Mouse (Mus musculus): Measurements from ENCODE around the gene Dusp27. TPM values are rescaled to one million over a fixed set of nuclear protein-coding genes. Genes with fewer than 3 reads are reported as not detected.

The Dusp27 gene
- polyA plus RNA-seq, 1 experiment from 2014 or later, result 3.7 TPM

GRCm38 (mm10) chr1:166137244-166137938 lies 9.7 kb upstream of the Dusp27 start:
- H3K4me3 ChIP-seq (ENCODE audit: low read length), result no peak overlapping the region
- H3K9ac ChIP-seq (ENCODE audit: low read length), result no peak overlapping the region
- H3K27ac ChIP-seq (ENCODE audit: low read length), result no peak overlapping the region
- no peaks in the 10 kb centered on the region for H3K27me3 ChIP-seq (ENCODE audit: control insufficient read depth, insufficient read depth, low read depth, low read length)
- H3K9me3 ChIP-seq (ENCODE audit: control insufficient read depth, low read length), result no peaks in the 10 kb centered on the region
- H3K4me1 ChIP-seq (replicated peaks; ENCODE audit: control insufficient read depth, insufficient read depth, low read length), result no peaks in the 10 kb centered on the region
- no peak overlapping the region for H3K4me2 ChIP-seq (ENCODE audit: low read depth, low read length)
- ATAC-seq (ENCODE audit: low read depth), result no peak
- WGBS, result 43% methylated on average over 7 of the region's 7 CpGs
- H3K36me3 ChIP-seq (ENCODE audit: control insufficient read depth, insufficient read depth, low read length), result no peaks in the 10 kb centered on the region

GRCm38 (mm10) chr1:166135091-166135740 lies 7.5 kb upstream of the Dusp27 start:
- no peak overlapping the region for H3K4me2 ChIP-seq (ENCODE audit: low read depth, low read length)
- H3K9ac ChIP-seq (ENCODE audit: low read length), result no peak overlapping the region
- H3K9me3 ChIP-seq (ENCODE audit: control insufficient read depth, low read length), result no peaks in the 10 kb centered on the region
- H3K4me3 ChIP-seq (ENCODE audit: low read length), result no peak overlapping the region
- H3K4me1 ChIP-seq (replicated peaks; ENCODE audit: control insufficient read depth, insufficient read depth, low read length), result peaks cover 2% of the 10 kb centered on the region; the same call in 1 of the 2 replicates
- no peak for ATAC-seq (ENCODE audit: low read depth)
- 49% methylated on average over 5 of the region's 5 CpGs for WGBS
- no peak overlapping the region for H3K27ac ChIP-seq (ENCODE audit: low read length)
- no peaks in the 10 kb centered on the region for H3K27me3 ChIP-seq (ENCODE audit: control insufficient read depth, insufficient read depth, low read depth, low read length)
- H3K36me3 ChIP-seq (ENCODE audit: control insufficient read depth, insufficient read depth, low read length), result no peaks in the 10 kb centered on the region

- H3K27ac ChIP-seq (ENCODE audit: low read length), result no peak overlapping the region
- WGBS, result 32% methylated on average over 4 of the region's 4 CpGs
- H3K27me3 ChIP-seq (ENCODE audit: control insufficient read depth, insufficient read depth, low read depth, low read length), result no peaks in the 10 kb centered on the region
- H3K9me3 ChIP-seq (ENCODE audit: control insufficient read depth, low read length), result no peaks in the 10 kb centered on the region
- H3K4me1 ChIP-seq (replicated peaks; ENCODE audit: control insufficient read depth, insufficient read depth, low read length), result peaks cover 6% of the 10 kb centered on the region; the same call in 1 of the 2 replicates
- no peak overlapping the region for H3K4me2 ChIP-seq (ENCODE audit: low read depth, low read length)
- H3K9ac ChIP-seq (ENCODE audit: low read length), result no peak overlapping the region
- H3K36me3 ChIP-seq (ENCODE audit: control insufficient read depth, insufficient read depth, low read length), result no peaks in the 10 kb centered on the region
- no peak for ATAC-seq (ENCODE audit: low read depth)
- no peak overlapping the region for H3K4me3 ChIP-seq (ENCODE audit: low read length)
Measured at GRCm38 (mm10) chr1:166132367-166132766, 4.6 kb upstream of the Dusp27 start.

GRCm38 (mm10) chr1:166130224-166130860 lies 2.6 kb upstream of the Dusp27 start, which contains the start of gene Gpa33:
Gpa33 (plus strand) TSS chr1:166130238.
- Histone ChIP-seq H3K9me3 (ENCODE audit: control insufficient read depth, low read length) (no peaks in the 10 kb centered on the region), H3K27ac (ENCODE audit: low read length) (no peak within 1 kb of the TSS), H3K4me1 (replicated peaks; ENCODE audit: control insufficient read depth, insufficient read depth, low read length) (peaks cover 14% of the 10 kb centered on the region), H3K36me3 (ENCODE audit: control insufficient read depth, insufficient read depth, low read length) (no peaks in the 10 kb centered on the region), H3K4me2 (ENCODE audit: low read depth, low read length) (no peak within 1 kb of the TSS), H3K9ac (ENCODE audit: low read length) (no peak within 1 kb of the TSS), H3K27me3 (ENCODE audit: control insufficient read depth, insufficient read depth, low read depth, low read length) (no peaks in the 10 kb centered on the region), H3K4me3 (ENCODE audit: low read length) (no peak within 1 kb of the TSS)
- ATAC-seq (ENCODE audit: low read depth), result no peak
- 77% methylated on average over 5 of the region's 5 CpGs for WGBS

- Histone ChIP-seq H3K36me3 (ENCODE audit: control insufficient read depth, insufficient read depth, low read length) (no peaks in the 10 kb centered on the region), H3K9ac (ENCODE audit: low read length) (no peak overlapping the region), H3K4me1 (replicated peaks; ENCODE audit: control insufficient read depth, insufficient read depth, low read length) (peaks cover 14% of the 10 kb centered on the region), H3K4me3 (ENCODE audit: low read length) (no peak overlapping the region), H3K4me2 (ENCODE audit: low read depth, low read length) (no peak overlapping the region), H3K27ac (ENCODE audit: low read length) (no peak overlapping the region), H3K9me3 (ENCODE audit: control insufficient read depth, low read length) (no peaks in the 10 kb centered on the region), H3K27me3 (ENCODE audit: control insufficient read depth, insufficient read depth, low read depth, low read length) (no peaks in the 10 kb centered on the region)
- no peak for ATAC-seq (ENCODE audit: low read depth)
- WGBS, result 79% methylated on average over 5 of the region's 5 CpGs
Measured at GRCm38 (mm10) chr1:166128551-166128950, 829 bp upstream of the Dusp27 start.

GRCm38 (mm10) chr1:166126795-166127194 lies 927 bp downstream of the Dusp27 start:
- H3K27me3 ChIP-seq (ENCODE audit: control insufficient read depth, insufficient read depth, low read depth, low read length), result no peaks in the 10 kb centered on the region
- ATAC-seq (ENCODE audit: low read depth), result 0 out of 2 replicates have a peak, but pooled peaks have one; percentile 14
- peak overlapping the region; percentile 13 for H3K4me3 ChIP-seq (ENCODE audit: low read length)
- 38% methylated on average over 9 of the region's 9 CpGs for WGBS
- H3K27ac ChIP-seq (ENCODE audit: low read length), result no peak overlapping the region
- no peaks in the 10 kb centered on the region for H3K9me3 ChIP-seq (ENCODE audit: control insufficient read depth, low read length)
- peaks cover 12% of the 10 kb centered on the region for H3K4me1 ChIP-seq (replicated peaks; ENCODE audit: control insufficient read depth, insufficient read depth, low read length)
- H3K36me3 ChIP-seq (ENCODE audit: control insufficient read depth, insufficient read depth, low read length), result no peaks in the 10 kb centered on the region
- H3K9ac ChIP-seq (ENCODE audit: low read length), result no peak overlapping the region
- H3K4me2 ChIP-seq (ENCODE audit: low read depth, low read length), result peak overlapping the region; percentile 41

- WGBS, result 89% methylated on average over 6 of the region's 6 CpGs
- H3K27me3 ChIP-seq (ENCODE audit: control insufficient read depth, insufficient read depth, low read depth, low read length), result no peaks in the 10 kb centered on the region
- H3K36me3 ChIP-seq (ENCODE audit: control insufficient read depth, insufficient read depth, low read length), result no peaks in the 10 kb centered on the region
- no peak for ATAC-seq (ENCODE audit: low read depth)
- H3K9me3 ChIP-seq (ENCODE audit: control insufficient read depth, low read length), result no peaks in the 10 kb centered on the region
- no peak overlapping the region for H3K27ac ChIP-seq (ENCODE audit: low read length)
- no peak overlapping the region for H3K9ac ChIP-seq (ENCODE audit: low read length)
- peaks cover 12% of the 10 kb centered on the region for H3K4me1 ChIP-seq (replicated peaks; ENCODE audit: control insufficient read depth, insufficient read depth, low read length)
- H3K4me3 ChIP-seq (ENCODE audit: low read length), result no peak overlapping the region
- H3K4me2 ChIP-seq (ENCODE audit: low read depth, low read length), result no peak overlapping the region
Measured at GRCm38 (mm10) chr1:166126290-166126689, 1.4 kb downstream of the Dusp27 start.

- Histone ChIP-seq H3K36me3 (ENCODE audit: control insufficient read depth, insufficient read depth, low read length) (no peaks in the 10 kb centered on the region), H3K27me3 (ENCODE audit: control insufficient read depth, insufficient read depth, low read depth, low read length) (no peaks in the 10 kb centered on the region), H3K4me1 (replicated peaks; ENCODE audit: control insufficient read depth, insufficient read depth, low read length) (peaks cover 12% of the 10 kb centered on the region), H3K9me3 (ENCODE audit: control insufficient read depth, low read length) (no peaks in the 10 kb centered on the region), H3K9ac (ENCODE audit: low read length) (no peak overlapping the region), H3K4me2 (ENCODE audit: low read depth, low read length) (no peak overlapping the region), H3K4me3 (ENCODE audit: low read length) (no peak overlapping the region), H3K27ac (ENCODE audit: low read length) (no peak overlapping the region)
- ATAC-seq (ENCODE audit: low read depth), result no peak
- WGBS, result 60% methylated on average over 8 of the region's 8 CpGs
Measured at GRCm38 (mm10) chr1:166124932-166125593, 2.7 kb downstream of the Dusp27 start.

- ATAC-seq (ENCODE audit: low read depth), result no peak
- Histone ChIP-seq H3K9me3 (ENCODE audit: control insufficient read depth, low read length) (no peaks in the 10 kb centered on the region), H3K4me2 (ENCODE audit: low read depth, low read length) (no peak overlapping the region), H3K36me3 (ENCODE audit: control insufficient read depth, insufficient read depth, low read length) (no peaks in the 10 kb centered on the region), H3K27ac (ENCODE audit: low read length) (no peak overlapping the region), H3K27me3 (ENCODE audit: control insufficient read depth, insufficient read depth, low read depth, low read length) (no peaks in the 10 kb centered on the region), H3K9ac (ENCODE audit: low read length) (no peak overlapping the region), H3K4me3 (ENCODE audit: low read length) (no peak overlapping the region), H3K4me1 (replicated peaks; ENCODE audit: control insufficient read depth, insufficient read depth, low read length) (peaks cover 12% of the 10 kb centered on the region)
- WGBS, result 93% methylated on average over 8 of the region's 8 CpGs
Measured at GRCm38 (mm10) chr1:166123751-166124150, 4.0 kb downstream of the Dusp27 start.
